Mouse (Mus musculus) liver, postnatal 0 days (tissue): ENCODE measurements around the gene Smad9.

Experiments used
- CTCF ChIP-seq: sonication (generic); IDR thresholded peaks from 2 replicates; pipeline ENCODE4 v1.5.1; 2016; ENCODE audit warnings: antibody characterized with exemption, low read depth
- EP300 ChIP-seq: IDR thresholded peaks from 2 replicates; pipeline ENCODE4 v1.6.1; 2016; ENCODE audit warnings: antibody characterized with exemption, low read depth, mild to moderate bottlenecking

DNA sequence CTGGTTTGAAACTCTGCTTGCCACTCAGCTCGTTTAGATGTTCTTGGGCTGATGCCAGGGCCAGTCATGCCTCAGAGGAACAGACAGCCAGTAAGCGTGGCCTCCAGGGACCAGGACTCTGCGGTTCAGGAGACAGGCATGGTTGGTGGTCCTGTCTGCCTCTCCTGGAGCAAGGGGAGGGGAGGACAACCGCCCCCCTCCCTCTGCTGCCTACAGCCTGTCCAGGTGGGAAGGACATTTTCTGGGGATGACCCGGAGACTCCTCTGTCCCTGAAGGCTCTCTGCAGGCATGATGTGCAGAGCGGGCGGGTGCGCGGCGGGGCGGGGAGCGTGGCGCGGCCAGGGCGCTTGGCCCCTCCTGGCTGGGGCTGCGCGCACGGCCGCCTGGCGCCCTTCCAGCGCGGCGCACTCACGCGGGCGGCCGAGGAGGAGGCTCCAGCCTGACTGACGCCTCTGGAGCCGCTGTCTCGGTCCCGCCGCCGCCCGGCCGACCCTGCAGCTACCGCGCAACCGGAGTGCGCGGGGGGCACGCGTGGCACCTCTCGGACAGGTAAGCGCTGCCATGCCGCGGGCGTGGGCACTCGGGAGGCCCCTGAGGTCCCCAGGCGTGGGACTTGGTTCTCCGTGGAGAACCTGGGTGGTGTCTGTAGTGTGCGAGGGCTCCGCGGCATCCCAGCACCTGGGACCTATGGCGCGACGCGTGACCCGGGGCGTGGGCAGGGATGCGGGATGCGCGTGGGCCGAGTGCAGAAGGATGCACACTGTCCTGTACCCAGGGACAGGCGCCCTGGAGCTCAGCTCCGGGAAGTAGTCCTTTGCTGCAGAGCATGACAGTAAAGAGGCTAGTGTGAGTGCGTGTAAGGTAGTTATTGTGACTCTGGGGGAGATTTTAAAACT lies at the start of gene Smad9:
- TF ChIP-seq CTCF (no peak), EP300 (no peak)
